In the genomic region with DNA sequence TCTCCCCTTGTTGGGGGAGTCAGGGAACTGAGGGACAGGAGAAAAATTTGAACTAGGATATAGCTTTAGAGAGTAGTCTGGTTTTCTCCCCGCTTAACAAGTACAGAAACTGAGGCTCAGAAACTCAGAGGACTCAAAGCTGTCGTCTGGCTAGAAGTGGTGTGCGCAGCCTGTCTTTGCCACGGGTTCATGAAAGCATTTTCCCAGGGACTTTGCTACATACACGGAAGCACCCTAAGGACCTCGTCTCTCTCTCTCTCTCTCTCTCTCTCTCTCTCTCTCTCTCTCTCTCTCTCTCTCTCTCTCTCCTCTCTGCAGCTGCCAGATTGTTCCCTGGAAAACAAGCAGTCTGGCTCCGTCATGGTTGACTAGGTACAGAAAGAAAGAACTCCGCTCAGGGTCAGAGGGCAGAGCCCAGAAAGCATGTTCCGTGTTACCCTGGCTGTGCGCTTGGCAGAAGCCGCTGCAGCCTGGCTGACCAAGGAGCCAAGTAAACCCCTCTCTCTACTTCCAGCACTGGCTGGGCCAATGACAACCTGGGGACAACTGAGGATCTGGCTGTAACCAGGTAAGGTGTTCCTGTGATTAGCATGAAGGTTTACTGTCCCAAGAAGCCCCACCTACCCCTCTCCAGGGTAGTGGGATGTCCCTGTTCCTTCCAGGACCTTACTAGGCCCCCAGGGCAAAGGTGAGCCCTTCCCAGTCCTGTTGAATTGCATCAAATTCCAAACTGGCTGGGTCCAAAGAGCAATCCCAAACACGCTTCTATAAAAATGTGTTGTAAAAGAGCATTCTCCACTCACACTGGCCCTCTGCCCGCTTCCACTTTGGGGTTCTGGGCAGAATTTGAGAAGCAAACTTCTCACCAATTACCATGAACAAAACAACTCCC, we compare ENCODE assay signal across 13 mouse cellular contexts. TPM values are rescaled to one million over a fixed set of nuclear protein-coding genes. Genes with fewer than 3 reads are reported as not detected.
A peak's percentile ranks its signal among the peaks of the same experiment; 100 is the strongest.
DNase-seq lines count a peak whose midpoint lies in the region; ATAC-seq and TF ChIP-seq lines count a peak whose summit lies in the region.
"Had no signal": no experiment of that assay in that cellular context is flagged by ENCODE, and none has a peak within 500 bp of the region (broad histone marks: within the 10 kb centered on the region; RNA-seq: fewer than 3 reads in every experiment).

No protein-coding gene starts in this region.

- TF ChIP-seq EP300 in lung, postnatal 0 days (IDR thresholded peaks at IDR 0.05): no peak

- H3K4me1 ChIP-seq in midbrain, postnatal 0 days (ENCODE audit: insufficient read depth, low read length): no peaks in the 10 kb centered on the region
- no peaks in the 10 kb centered on the region for H3K4me1 ChIP-seq in midbrain, embryonic 16.5 days (ENCODE audit: control insufficient read depth, insufficient read depth, low read length)
- no peaks in the 10 kb centered on the region for H3K4me1 ChIP-seq in hindbrain, postnatal 0 days (ENCODE audit: insufficient read depth, low read length)
- H3K4me1 ChIP-seq in lung, postnatal 0 days (ENCODE audit: insufficient read depth, low read depth, low read length): no peaks in the 10 kb centered on the region
- H3K4me1 ChIP-seq: heart, embryonic 15.5 days had no signal

- TF ChIP-seq CTCF in midbrain, postnatal 0 days (IDR thresholded peaks at IDR 0.05): no peak
- no peak for TF ChIP-seq CTCF in hindbrain, postnatal 0 days (IDR thresholded peaks at IDR 0.05; ENCODE audit: low read depth)
- TF ChIP-seq CTCF in lung, postnatal 0 days (IDR thresholded peaks at IDR 0.05): no peak

- ATAC-seq in midbrain, postnatal 0 days (ENCODE audit: low FRiP score): no peak
- no peak for ATAC-seq in midbrain, embryonic 16.5 days
- ATAC-seq in hindbrain, postnatal 0 days: no peak
- no peak for ATAC-seq in lung, postnatal 0 days

- H3K9ac ChIP-seq in midbrain, postnatal 0 days (replicated peaks; ENCODE audit: low read length, poor library complexity, severe bottlenecking): no peak overlapping the region
- no peak overlapping the region for H3K9ac ChIP-seq in midbrain, embryonic 16.5 days (ENCODE audit: low read depth, low read length)
- H3K9ac ChIP-seq in hindbrain, postnatal 0 days (replicated peaks; ENCODE audit: low read length): no peak overlapping the region
- no peak overlapping the region for H3K9ac ChIP-seq in lung, postnatal 0 days (replicated peaks; ENCODE audit: low read depth)
- H3K9ac ChIP-seq: heart, embryonic 15.5 days; liver, embryonic 13.5 days had no signal

- H3K27me3 ChIP-seq in midbrain, postnatal 0 days (ENCODE audit: insufficient read depth, low read length): no peaks in the 10 kb centered on the region
- H3K27me3 ChIP-seq in midbrain, embryonic 16.5 days (ENCODE audit: control insufficient read depth, insufficient read depth, low read depth, low read length): no peaks in the 10 kb centered on the region
- H3K27me3 ChIP-seq in hindbrain, postnatal 0 days (ENCODE audit: insufficient read depth, low read length): no peaks in the 10 kb centered on the region
- no peaks in the 10 kb centered on the region for H3K27me3 ChIP-seq in lung, postnatal 0 days (replicated peaks; ENCODE audit: insufficient read depth, low read length)
- H3K27me3 ChIP-seq: liver, embryonic 13.5 days had no signal

- 36% methylated on average over 13 of the region's 13 CpGs for WGBS in midbrain, postnatal 0 days
- WGBS in midbrain, embryonic 16.5 days: 34% methylated on average over 13 of the region's 13 CpGs
- WGBS in hindbrain, postnatal 0 days: 33% methylated on average over 13 of the region's 13 CpGs
- WGBS in lung, postnatal 0 days: 81% methylated on average over 13 of the region's 13 CpGs

- no peak overlapping the region for H3K4me3 ChIP-seq in midbrain, postnatal 0 days (ENCODE audit: low read depth, low read length)
- no peak overlapping the region for H3K4me3 ChIP-seq in midbrain, embryonic 16.5 days (ENCODE audit: low read depth, low read length)
- H3K4me3 ChIP-seq in hindbrain, postnatal 0 days (ENCODE audit: low read length): no peak overlapping the region
- H3K4me3 ChIP-seq in lung, postnatal 0 days (ENCODE audit: low read depth, low read length): no peak overlapping the region
- H3K4me3 ChIP-seq: heart, embryonic 15.5 days; liver, embryonic 13.5 days had no signal

- no peak overlapping the region for H3K27ac ChIP-seq in midbrain, postnatal 0 days (ENCODE audit: low read depth, low read length)
- H3K27ac ChIP-seq in midbrain, embryonic 16.5 days (ENCODE audit: low read length): no peak overlapping the region
- no peak overlapping the region for H3K27ac ChIP-seq in hindbrain, postnatal 0 days
- H3K27ac ChIP-seq in lung, postnatal 0 days (ENCODE audit: low read length): no peak overlapping the region
- H3K27ac ChIP-seq: heart, embryonic 15.5 days; liver, embryonic 13.5 days had no signal

- DNase-seq in midbrain, postnatal 0 days (ENCODE audit: low spot score): peak; percentile 25
- peak; percentile 25 for DNase-seq in hindbrain, postnatal 0 days (ENCODE audit: low spot score)
- DNase-seq in kidney, adult 9 months: peak; percentile 94
- peak; percentile 38 for DNase-seq in mesoderm, embryonic 11.5 days (ENCODE audit: low read depth, low spot score)
- DNase-seq in urinary bladder, postnatal 14 days (ENCODE audit: low spot score): no peak
- DNase-seq in thymus, postnatal 14 days: no peak
- no peak for DNase-seq in lung, postnatal 0 days (ENCODE audit: low spot score)
- DNase-seq: adrenal gland, postnatal 14 days; liver, embryonic 13.5 days; lung, postnatal 36 days had no signal

- H3K4me2 ChIP-seq in midbrain, postnatal 0 days (ENCODE audit: low read depth, low read length, poor library complexity, severe bottlenecking): no peak overlapping the region
- H3K4me2 ChIP-seq in midbrain, embryonic 16.5 days (ENCODE audit: low read length): no peak overlapping the region
- H3K4me2 ChIP-seq in hindbrain, postnatal 0 days (ENCODE audit: low read depth, low read length): no peak overlapping the region
- H3K4me2 ChIP-seq in lung, postnatal 0 days (replicated peaks; ENCODE audit: low read depth, low read length): no peak overlapping the region
- H3K4me2 ChIP-seq: heart, embryonic 15.5 days; liver, embryonic 13.5 days had no signal

- no peaks in the 10 kb centered on the region for H3K9me3 ChIP-seq in midbrain, postnatal 0 days (ENCODE audit: low read length)
- H3K9me3 ChIP-seq in midbrain, embryonic 16.5 days (replicated peaks; ENCODE audit: control insufficient read depth, low read length, poor library complexity, severe bottlenecking): no peaks in the 10 kb centered on the region
- no peaks in the 10 kb centered on the region for H3K9me3 ChIP-seq in hindbrain, postnatal 0 days (ENCODE audit: low read length)
- H3K9me3 ChIP-seq in lung, postnatal 0 days (ENCODE audit: low read length): no peaks in the 10 kb centered on the region
- H3K9me3 ChIP-seq: heart, embryonic 15.5 days; liver, embryonic 13.5 days had no signal

- no peaks in the 10 kb centered on the region for H3K36me3 ChIP-seq in midbrain, postnatal 0 days (ENCODE audit: insufficient read depth, low read length)
- no peaks in the 10 kb centered on the region for H3K36me3 ChIP-seq in midbrain, embryonic 16.5 days (ENCODE audit: control insufficient read depth, insufficient read depth, low read length)
- H3K36me3 ChIP-seq in hindbrain, postnatal 0 days (ENCODE audit: insufficient read depth, low read length): no peaks in the 10 kb centered on the region
- no peaks in the 10 kb centered on the region for H3K36me3 ChIP-seq in lung, postnatal 0 days (ENCODE audit: insufficient read depth, low read length)
- H3K36me3 ChIP-seq: heart, embryonic 15.5 days; liver, embryonic 13.5 days had no signal

RNA-seq across cellular contexts. Expression of a gene that starts 46.9 kb away (rescaled TPM):
- 2.7 and 3.1 TPM in 2 replicates for total RNA-seq in midbrain, postnatal 0 days (2014; rRNA removed)
- polyA plus RNA-seq in midbrain, postnatal 0 days (2015; fragmentation: Nextera tagmentation; extraction: Ambion mirVana): 1.2 and 1.8 TPM in 2 replicates
- 1.6 and 3.4 TPM in 2 replicates for polyA plus RNA-seq in midbrain, embryonic 16.5 days (2015; fragmentation: Nextera tagmentation; extraction: Ambion mirVana)
- total RNA-seq in hindbrain, postnatal 0 days (2014; rRNA removed): 2.9 and 6.8 TPM in 2 replicates
- polyA plus RNA-seq in hindbrain, postnatal 0 days (2015; fragmentation: Nextera tagmentation; extraction: Ambion mirVana): 0.98 and 1.2 TPM in 2 replicates
- 0.11 TPM in 1 of 2 replicates, not detected in the other for polyA plus RNA-seq in lung, postnatal 0 days (2015; fragmentation: Nextera tagmentation; extraction: Ambion mirVana)
- total RNA-seq: monocyte, adult 5-6 weeks had no signal
- polyA plus RNA-seq: heart, embryonic 15.5 days had no signal

Comparison
In these comparisons a context has a peak if more than half of its experiments do, and no peak if none do; other contexts are left out.
1. DNase-seq: peak in midbrain, postnatal 0 days (single experiment), hindbrain, postnatal 0 days (single experiment), kidney, adult 9 months (single experiment) and mesoderm, embryonic 11.5 days (single experiment); none in urinary bladder, postnatal 14 days (single experiment), thymus, postnatal 14 days (single experiment) and lung, postnatal 0 days (single experiment).